Mouse (Mus musculus) C2C12 (cell line): ENCODE measurements around the gene Lpp. TPM values are rescaled to one million over a fixed set of nuclear protein-coding genes. Genes with fewer than 3 reads are reported as not detected.

Experiments
- H3K27me3 ChIP-seq: one replicate; pipeline ENCODE4 v1.6.1; 2011; ENCODE audit not compliant: control insufficient read depth, insufficient read depth, insufficient read length
- H3K36me3 ChIP-seq: one replicate; pipeline ENCODE4 v1.6.1; 2011; ENCODE audit not compliant: control insufficient read depth, insufficient read depth
- H3K4me3 ChIP-seq: one replicate; pipeline ENCODE4 v1.5.1; 2011; ENCODE audit warnings: mild to moderate bottlenecking, control low read depth; ENCODE audit not compliant: poor library complexity, insufficient read depth, severe bottlenecking
- H3K79me2 ChIP-seq: one replicate; pipeline ENCODE4 v1.6.1; 2011; ENCODE audit not compliant: control insufficient read depth, insufficient read depth
- H3K79me3 ChIP-seq: one replicate; pipeline ENCODE4 v1.6.1; 2011; ENCODE audit warnings: low read depth, control low read depth
- H3ac ChIP-seq: one replicate; pipeline ENCODE3; 2011; ENCODE audit warnings: low read depth; ENCODE audit not compliant: control insufficient read depth, insufficient read length
- CEBPB ChIP-seq: IDR thresholded peaks from one replicate; pipeline ENCODE4 v1.6.1; 2011; ENCODE audit warnings: low read depth, mild to moderate bottlenecking, control low read depth, moderate library complexity
- CTCF ChIP-seq: IDR thresholded peaks from one replicate; pipeline ENCODE4 v1.5.1; 2011; ENCODE audit not compliant: control insufficient read depth, insufficient read depth, insufficient read length
- FOSL1 ChIP-seq: IDR thresholded peaks from one replicate; pipeline ENCODE4 v1.8.0; 2011; ENCODE audit warnings: mild to moderate bottlenecking, low read length; ENCODE audit not compliant: poor library complexity, insufficient read depth, severe bottlenecking
- MAX ChIP-seq: IDR thresholded peaks from one replicate; pipeline ENCODE4 v1.6.1; 2011; ENCODE audit warnings: mild to moderate bottlenecking, control low read depth
- MYOD1 ChIP-seq: IDR thresholded peaks from one replicate; pipeline ENCODE4 v1.6.1; 2011; ENCODE audit warnings: low read depth; ENCODE audit not compliant: control insufficient read depth, insufficient read length
- MYOG ChIP-seq: IDR thresholded peaks from one replicate; pipeline ENCODE4 v1.6.1; 2011; ENCODE audit not compliant: control insufficient read depth, insufficient read length; ENCODE audit errors: extremely low read depth
- USF1 ChIP-seq: IDR thresholded peaks from one replicate; pipeline ENCODE4 v1.6.1; 2011; ENCODE audit warnings: low read depth, mild to moderate bottlenecking, control low read depth, moderate library complexity
- long read RNA-seq, 2 experiments: library from polyadenylated mRNA; unstranded; transcript quantifications; one replicate each; pipeline ENCODE4 v2.0.0; 2019 to 2020
- polyA plus RNA-seq: library from polyadenylated mRNA; unstranded; fragments of >200 nt; fragmentation: generic; extraction: Trizol; gene quantifications from one replicate; pipeline ENCODE4 v1.2.1, GENCODE M21; 2012; ENCODE audit warnings: missing spikeins

Lpp gene
- 9.6 TPM for polyA plus RNA-seq
- long read RNA-seq, experiment 1, full-length matches to known transcripts, result 7 of 38 reads
- long read RNA-seq, experiment 1, partial matches to known transcripts, result 5 of 38 reads
- long read RNA-seq, experiment 1, other reads (novel, unspliced or antisense), result 26 of 38 reads
- long read RNA-seq, experiment 2, full-length matches to known transcripts, result 30 of 78 reads
- long read RNA-seq, experiment 2, partial matches to known transcripts, result 14 of 78 reads
- long read RNA-seq, experiment 2, other reads (novel, unspliced or antisense), result 34 of 78 reads

DNA sequence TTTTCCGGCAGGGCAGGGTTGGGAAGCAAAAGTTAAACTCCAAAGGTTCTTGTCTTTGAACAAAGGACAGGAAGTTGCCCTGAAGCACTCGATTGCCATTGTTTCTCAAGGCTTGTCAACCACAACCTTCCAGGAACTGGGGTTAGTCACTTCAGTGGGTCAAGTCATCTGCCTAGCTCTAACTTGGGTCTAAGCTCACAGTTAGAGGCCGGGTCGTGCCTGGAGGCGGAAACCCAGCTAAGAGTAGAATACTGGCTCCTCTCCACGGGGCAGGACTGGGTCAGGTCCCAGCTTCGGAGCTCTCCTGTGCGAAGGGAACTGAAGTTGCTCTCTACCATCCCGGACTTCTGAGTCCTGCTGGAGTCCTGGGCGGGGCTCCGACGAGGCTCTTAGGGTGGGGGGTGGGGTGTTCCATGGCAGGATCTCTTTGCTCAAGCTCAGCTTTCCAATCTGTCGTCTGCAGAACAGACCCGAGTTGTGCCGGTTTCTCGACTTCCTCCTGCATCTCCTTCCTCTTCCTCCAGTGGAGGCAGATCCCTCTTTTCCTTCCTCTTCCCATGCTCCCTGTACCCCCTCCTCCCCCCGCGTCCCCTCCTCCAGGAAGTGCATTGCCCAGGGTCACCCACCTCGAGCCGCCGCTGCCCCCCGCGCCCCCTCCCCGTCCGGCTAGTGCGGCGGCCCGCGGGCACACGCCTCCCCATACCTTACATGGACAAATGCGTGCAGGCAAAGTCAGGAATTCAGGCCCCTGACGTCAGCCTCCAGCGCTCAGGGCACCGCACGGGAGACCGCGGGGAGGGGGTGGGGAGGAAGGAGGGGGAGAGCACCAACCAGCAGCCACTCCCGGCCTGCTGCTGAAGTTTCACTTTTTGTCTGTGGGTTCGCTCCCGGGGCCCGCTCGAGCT, at the start of gene Lpp:
TSS of gene Lpp (plus strand) at position 857 of the 905 bp plus-strand sequence.
- H3K79me2 ChIP-seq, result peaks cover 42% of the 10 kb centered on the region
- no peaks in the 10 kb centered on the region for H3K36me3 ChIP-seq
- TF ChIP-seq MAX, result no peak
- TF ChIP-seq MYOD1, result no peak
- no peak for TF ChIP-seq CEBPB
- TF ChIP-seq MYOG, result no peak
- no peak for TF ChIP-seq CTCF
- no peak for TF ChIP-seq USF1
- no peak for TF ChIP-seq FOSL1
- peaks cover 32% of the 10 kb centered on the region for H3K79me3 ChIP-seq
- H3ac ChIP-seq, result peak within 1 kb of the TSS; percentile 77
- H3K4me3 ChIP-seq, result peak within 1 kb of the TSS; percentile 50
- no peaks in the 10 kb centered on the region for H3K27me3 ChIP-seq

DNA sequence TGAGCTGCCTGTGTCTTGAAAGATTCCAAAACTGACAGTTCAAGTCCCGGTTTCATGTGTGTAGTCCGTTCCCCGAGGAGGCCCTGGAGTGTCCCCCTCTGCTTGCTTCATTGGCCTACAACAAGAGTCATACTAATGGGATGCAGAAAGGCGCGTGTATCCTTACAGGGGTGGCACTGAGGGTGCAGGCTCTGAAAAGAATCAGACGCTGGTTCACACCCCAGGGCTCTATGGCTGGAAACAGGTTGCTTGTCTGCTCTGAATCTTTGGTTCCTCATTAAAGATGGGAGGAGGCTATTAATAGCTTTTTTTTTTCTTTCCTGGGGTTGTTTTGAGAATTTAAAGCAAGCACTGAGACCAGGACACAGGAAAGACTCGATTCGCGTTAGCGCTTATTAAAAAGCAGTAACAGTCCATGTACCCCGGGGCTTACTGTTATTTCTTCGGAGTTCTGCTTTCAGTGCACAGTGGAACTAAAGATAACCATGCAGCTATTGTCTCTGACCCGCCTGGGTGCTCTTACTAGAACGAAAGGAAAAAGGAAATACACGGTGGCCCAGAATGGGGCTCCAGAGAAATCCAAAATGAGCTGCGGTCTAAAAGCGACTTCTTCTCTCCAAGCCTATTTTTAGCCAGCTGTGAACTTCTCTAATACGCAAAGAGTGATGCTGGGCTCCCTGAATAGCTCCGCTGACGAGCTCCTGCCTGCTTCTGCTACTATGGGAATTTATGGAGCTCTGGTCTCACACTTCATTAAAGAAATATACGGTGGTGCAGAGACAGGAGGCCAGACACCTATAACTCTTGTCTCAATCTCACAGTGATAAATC, 45.5 kb upstream of the Lpp start:
- no peak for TF ChIP-seq CTCF
- TF ChIP-seq MAX, result no peak
- TF ChIP-seq MYOD1, result no peak
- no peak for TF ChIP-seq CEBPB
- TF ChIP-seq MYOG, result no peak
- TF ChIP-seq FOSL1, result no peak
- TF ChIP-seq USF1, result no peak

DNA sequence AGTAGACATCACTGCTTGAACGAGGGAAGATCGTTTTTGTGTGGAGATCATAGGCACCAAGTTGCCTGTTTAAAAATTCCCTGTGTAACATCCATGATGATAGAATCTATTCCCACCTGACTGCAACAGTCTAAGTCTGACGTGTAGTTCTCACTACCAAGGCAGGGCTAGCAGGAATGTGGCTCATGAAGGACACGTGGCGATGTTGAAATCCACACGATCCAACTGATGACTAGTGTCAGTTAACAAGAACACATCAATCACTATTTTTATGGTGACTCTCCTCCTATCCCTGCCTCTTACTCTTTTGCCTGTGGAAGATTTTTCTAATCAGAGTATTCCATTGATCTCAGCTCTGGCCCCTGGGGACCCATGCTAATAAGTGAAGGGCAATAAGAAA, 43.0 kb upstream of the Lpp start:
- no peaks in the 10 kb centered on the region for H3K79me2 ChIP-seq
- TF ChIP-seq MYOG (no peak), USF1 (no peak), CTCF (no peak), CEBPB (no peak), MYOD1 (no peak), FOSL1 (no peak), MAX (no peak)
- no peaks in the 10 kb centered on the region for H3K79me3 ChIP-seq
- H3K36me3 ChIP-seq, result no peaks in the 10 kb centered on the region
- no peaks in the 10 kb centered on the region for H3K27me3 ChIP-seq
- no peak overlapping the region for H3K4me3 ChIP-seq
- H3ac ChIP-seq, result no peak overlapping the region

More for the DNA sequence above, 45.5 kb upstream of the Lpp start:
- Histone ChIP-seq H3ac (no peak overlapping the region), H3K4me3 (no peak overlapping the region), H3K36me3 (no peaks in the 10 kb centered on the region), H3K79me2 (no peaks in the 10 kb centered on the region), H3K27me3 (no peaks in the 10 kb centered on the region), H3K79me3 (no peaks in the 10 kb centered on the region)

DNA sequence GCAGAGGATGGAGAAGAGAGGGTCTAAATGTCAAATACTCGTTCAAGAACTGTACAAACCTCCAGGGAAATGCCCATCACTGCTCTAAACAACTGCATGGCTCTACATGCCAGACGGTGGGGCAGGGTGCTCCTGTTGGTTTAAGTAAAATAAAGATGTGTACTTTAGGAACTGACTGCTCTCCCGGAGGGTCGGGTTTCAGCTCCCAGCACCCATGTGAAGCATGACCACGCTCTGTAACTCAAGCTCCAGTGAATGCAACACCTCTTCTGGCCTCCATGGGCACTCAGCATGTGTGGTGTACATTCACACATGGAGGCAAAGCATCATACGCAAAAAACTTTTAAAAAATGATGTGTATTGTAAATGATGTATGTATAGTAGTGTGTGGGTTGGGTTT, 42.6 kb upstream of the Lpp start:
- Histone ChIP-seq H3K27me3 (no peaks in the 10 kb centered on the region), H3K36me3 (no peaks in the 10 kb centered on the region), H3K79me3 (no peaks in the 10 kb centered on the region), H3K4me3 (no peak overlapping the region), H3ac (no peak overlapping the region), H3K79me2 (no peaks in the 10 kb centered on the region)
- TF ChIP-seq CEBPB (no peak), MAX (no peak), CTCF (no peak), MYOD1 (no peak), USF1 (no peak), FOSL1 (no peak), MYOG (no peak)

DNA sequence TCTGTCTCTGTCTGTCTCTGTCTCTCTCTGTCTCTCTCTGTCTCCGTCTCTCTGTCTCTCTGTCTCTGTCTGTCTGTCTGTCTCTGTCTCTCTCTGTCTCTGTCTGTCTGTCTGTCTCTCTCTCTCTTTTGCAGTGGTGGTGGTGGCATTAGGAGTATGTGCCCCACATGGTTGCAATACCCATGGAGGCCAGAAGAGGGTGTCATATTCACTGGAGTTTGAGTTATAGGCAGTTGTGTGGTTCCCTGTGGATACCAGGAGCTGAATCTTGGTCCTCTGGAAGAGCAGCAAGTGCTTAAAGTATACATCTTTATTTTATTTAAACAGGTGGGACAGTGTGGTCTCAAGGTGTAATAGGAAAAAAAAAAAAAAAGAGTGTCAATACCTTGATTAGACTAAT, 41.5 kb upstream of the Lpp start:
- Histone ChIP-seq H3K36me3 (no peaks in the 10 kb centered on the region), H3K79me3 (no peaks in the 10 kb centered on the region), H3K79me2 (no peaks in the 10 kb centered on the region), H3K27me3 (no peaks in the 10 kb centered on the region), H3K4me3 (no peak overlapping the region), H3ac (no peak overlapping the region)
- TF ChIP-seq CTCF (no peak), CEBPB (no peak), MAX (no peak), FOSL1 (no peak), USF1 (no peak), MYOD1 (no peak), MYOG (no peak)
